Mouse (Mus musculus): ENCODE measurements around the gene Ecsit.
"Not testable (repeated sequence)": the region's sequence is repeated elsewhere in the genome, so short reads cannot be mapped to it uniquely, and the experiment has no call there.

Gene Ecsit

DNA sequence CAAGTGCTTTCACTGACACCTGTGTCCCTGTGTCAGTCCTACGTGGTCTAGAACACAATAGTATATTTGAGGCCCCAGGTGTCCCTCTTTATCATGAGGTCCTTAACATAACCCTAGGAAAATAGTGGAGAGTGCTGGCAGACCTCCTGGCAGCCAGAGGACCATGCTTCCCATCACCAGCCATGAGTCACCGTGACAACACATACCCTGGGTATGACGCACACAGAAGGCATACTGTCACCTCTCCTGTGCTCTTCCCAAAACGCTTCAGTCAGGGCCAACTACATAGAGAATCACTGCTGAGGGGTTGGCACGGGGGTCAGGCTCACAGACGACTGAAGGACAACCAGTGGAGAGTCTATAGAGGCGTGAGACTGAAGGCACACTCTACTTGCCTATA is 4.7 kb upstream of the Ecsit start:
- no peak for DNase-seq (ENCODE audit: low spot score in 2 of 2)

DNA sequence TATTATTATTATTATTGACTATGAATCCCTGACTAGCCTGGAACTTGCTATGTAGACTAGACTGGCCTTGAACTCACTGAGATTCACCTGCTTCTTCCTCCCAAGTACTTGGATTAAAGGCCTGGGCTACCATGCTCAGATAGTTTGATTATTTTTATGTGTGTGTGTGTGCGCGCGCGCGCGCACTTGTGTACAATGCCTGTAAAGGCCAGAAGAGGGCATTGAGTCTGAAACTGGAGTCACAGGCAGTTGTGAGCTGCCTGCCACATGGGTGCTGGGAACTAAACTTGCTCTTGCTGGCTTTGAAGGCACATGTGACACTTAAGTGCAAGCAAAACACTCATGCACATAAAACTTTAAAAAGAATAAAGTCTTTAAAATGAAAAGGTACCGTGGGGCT is 4.0 kb upstream of the Ecsit start:
- DNase-seq (ENCODE audit: low spot score in 2 of 2) = no peak

DNA sequence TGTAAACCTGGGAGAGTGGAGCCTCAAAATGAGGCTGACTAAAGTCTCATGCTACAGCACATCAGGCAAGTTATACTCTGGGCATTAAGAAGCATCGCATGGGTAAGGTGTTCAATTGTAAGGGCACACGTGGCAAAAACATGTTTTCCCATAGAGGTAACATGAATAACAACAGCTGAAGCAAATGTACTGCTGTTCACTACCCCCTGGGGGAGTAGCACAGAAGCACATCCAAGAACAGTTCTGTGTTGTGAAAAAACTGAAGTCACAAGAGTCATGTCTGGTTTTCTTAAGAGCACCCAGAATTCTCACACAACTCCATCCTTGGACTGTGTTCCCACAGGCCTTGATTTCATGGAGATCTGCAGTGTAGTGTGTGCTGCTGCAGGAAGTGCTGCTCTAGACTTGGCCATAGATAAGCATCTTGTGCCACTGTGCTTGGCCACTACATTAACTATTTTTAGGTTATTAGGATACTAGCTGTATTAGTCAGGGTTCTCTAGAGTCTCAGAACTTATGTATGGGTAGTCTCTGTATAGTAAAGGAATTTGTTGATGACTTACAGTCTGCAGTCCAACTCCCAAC is 1.9 kb upstream of the Ecsit start:
- DNase-seq (ENCODE audit: low spot score in 2 of 2) = no peak

DNA sequence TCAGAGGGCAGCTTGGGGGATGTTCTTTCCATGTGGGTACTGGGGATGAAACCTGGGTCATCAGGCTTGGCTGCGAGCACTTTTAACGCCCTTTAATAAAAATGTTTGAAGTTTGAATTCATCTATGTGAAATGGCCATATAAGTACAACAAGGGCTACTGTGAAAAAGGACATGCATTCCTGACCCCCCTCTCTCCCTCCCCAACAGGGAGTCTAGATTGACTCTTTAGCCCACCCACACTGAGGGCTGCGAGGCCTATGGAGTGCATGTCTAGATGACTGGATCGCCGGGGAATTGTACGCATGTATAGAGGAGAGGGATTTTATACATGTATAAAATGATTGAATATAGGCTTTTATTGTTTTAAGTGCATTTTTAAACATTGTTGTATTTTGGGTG is 774 bp upstream of the Ecsit start:
- no peak for DNase-seq (ENCODE audit: low spot score in 2 of 2)

DNA sequence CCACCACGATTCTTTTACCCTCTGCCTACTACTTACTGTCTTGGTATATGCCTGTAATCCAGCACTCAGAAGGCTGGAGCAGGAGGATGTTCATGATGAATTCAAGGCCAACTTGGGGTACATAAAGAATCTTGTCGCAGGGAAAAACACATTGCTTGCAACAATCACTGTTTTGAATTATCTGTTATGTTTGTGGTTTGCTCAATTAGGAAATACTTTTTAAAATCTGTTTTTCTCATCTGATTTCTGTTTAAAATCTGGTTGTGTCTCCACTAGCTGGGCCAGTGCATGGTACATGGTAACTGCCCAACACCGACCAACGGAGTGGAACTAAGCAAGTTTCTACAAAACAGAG is 594 bp downstream of the Ecsit start:
- DNase-seq (ENCODE audit: low spot score in 2 of 2) = no peak

DNA sequence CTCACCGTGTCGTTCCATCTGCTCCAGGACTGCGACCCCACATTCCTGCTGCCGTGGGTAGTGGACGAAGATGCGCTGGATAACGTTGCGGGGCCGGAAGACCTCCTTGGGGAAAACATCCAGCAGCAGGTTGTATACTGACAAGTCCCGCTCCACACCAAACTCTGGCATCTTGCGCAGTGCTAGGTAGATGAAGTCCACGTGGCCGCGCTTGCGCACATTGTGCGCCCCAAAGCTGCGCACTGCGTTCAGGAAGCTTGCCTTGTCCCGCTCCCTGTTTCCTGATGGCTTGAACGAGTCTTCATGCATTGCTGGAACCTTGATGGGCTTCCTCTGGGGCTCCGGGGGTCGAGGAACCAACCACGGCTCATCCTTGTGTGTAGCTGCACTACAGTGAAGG is 9.0 kb downstream of the Ecsit start:
- DNase-seq (ENCODE audit: low spot score in 2 of 2) = no peak

DNA sequence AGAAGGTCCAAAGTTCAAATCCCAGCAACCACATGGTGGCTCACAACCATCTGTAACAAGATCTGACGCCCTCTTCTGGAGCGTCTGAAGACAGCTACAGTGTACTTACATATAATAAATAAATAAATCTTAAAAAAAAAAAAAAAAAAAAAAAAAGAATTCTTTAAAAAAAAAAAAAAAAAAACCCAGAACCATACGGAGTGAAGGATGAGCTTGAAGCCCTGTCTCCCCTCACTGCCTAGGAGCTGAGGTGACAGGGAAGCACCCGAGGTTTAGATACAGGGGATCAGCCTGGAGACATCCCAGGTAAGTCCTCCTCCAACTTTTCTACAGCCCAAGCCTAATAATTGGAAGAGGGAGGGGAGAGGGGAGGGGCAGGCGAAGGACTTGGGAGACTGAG is 9.5 kb downstream of the Ecsit start:
- DNase-seq (ENCODE audit: low spot score in 2 of 2) = not testable (repeated sequence)

DNA sequence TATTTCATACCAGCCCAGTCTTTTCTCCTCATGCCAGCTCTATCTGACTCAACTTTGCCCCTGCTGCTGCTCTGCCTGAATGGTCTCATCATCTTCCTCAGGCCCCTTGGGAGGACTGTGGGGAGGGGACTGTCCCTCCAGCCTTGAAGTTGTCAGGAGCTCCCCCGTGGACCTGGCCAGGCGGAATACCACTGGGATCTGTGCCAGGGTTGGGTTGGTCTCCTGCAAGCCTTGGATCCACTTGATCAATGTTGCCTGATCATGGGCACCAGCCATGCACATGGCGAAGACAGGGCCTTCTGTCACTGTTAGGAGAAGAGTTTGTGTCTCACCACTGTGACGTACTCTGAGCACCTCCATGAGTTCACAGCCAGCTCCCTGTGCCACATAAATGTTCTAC is 13.0 kb downstream of the Ecsit start:
- DNase-seq (ENCODE audit: low spot score in 2 of 2) = no peak

DNA sequence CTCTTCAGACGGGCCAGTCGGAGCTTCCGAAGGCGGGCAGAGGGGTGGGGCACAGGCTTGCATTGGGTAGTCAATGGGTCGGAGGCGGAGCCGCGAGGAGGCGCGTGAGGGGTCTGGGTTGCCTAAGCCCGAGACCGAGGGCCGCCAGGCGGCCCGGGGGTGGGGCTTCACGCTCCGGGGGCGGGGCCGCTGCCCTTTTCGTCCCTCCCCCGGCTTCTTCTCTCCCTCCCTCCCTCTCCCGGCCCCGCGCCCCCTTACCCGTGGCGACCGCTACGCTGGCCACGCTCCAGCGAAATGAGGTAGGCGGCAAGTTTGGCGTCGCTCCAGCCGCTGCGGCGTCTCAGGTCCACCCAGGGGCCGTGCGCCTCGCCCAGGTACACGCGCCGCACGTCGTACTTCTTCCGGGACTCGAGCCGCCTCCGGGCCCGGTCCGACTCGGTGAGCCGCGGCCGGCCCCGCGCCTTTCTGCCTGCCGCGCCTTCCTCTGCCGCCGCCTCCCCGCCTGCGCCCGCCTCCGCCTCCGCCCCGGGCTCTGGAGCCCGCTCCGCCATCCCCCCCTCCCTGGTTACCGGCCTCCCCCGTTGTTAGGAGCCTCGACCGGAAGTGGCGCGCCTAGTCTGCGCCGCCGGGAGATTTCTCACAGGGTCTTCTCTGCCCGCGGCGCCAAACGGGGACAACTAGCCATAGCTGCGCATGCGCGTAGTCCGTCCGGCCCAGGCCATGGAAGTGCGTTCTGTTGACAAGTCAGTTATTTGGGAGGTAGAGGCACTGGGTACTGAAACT is 14.3 kb downstream of the Ecsit start, which contains the start of the genes Gm49318 and Zfp653:
Gene Gm49318, minus strand, starts transcription at position 469 of the 783 bp plus-strand sequence.
Gene Zfp653, minus strand, starts transcription at position 586 of the 783 bp plus-strand sequence.
- peak; percentile 97 to 98 for DNase-seq (ENCODE audit: low spot score in 2 of 2)

DNA sequence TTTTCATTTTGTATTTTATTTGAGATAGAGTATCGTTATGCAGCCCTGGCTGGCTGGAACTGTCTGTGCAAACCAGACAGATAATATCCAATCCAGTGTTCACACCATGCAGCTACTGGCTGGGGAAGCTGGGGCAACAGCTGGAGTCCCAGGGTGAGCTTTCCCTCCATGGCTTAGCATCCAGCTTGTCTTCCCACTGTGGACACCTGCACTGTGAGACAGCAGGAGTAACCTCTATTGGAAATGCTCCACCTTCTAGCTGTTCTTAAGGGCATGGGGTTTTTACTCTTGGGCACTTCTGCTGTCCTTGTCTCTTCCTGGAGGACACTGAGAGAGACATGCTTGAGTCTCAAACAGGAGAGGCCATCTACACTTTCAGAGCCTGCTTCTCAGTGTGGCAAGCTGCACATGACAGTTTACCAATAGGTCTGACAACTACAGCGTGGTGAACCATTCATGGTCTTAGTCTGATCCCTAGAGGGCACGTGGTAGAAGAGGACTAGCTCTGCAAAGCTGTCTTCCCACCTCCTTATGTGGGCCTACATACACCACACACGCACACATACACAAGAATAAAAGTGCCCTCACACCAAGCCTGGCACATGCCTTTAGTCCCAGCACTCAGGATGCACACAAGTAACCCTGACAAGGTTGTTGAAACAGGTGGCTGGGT is 15.2 kb downstream of the Ecsit start:
- DNase-seq (ENCODE audit: low spot score in 2 of 2) = no peak

DNA sequence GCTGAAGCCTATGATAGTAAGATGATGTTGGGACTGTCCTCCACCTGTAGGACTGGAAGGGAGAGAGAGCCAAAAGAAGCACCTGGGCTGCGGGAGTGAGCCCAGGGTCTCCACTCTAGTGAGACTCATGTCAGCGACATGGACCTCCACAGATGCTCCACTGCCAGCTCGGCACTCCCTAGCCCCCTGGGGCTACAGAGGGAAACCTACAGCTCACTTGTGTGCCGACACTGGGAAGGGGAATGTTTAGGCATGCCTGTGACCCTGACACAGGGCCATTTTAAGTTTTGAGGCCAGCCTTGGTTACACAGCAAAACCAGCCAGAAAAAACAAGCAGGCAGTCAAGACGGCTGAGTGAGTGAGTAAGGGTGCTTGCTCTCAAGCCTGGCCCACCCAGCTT is 18.0 kb downstream of the Ecsit start:
- no peak for DNase-seq (ENCODE audit: low spot score in 2 of 2)

DNA sequence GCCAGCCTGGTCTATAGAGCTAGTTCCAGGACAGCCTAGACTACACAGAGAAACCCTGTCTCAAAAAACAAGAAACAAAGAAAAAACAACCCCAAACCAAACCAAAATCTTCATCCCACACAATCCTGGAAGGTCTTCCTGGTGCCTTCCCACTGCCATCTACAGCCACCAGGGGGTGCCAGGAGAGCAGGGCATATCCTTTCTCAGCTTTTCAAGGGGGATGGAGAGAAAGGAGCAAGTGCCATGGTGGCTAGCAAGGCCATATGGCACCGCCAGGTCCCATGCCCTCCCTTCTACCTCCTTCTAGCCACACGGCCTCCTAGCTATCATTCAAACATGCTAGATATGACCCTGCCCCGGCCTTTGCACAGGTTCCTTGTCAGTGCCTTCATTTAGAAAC is 18.8 kb downstream of the Ecsit start:
- DNase-seq (ENCODE audit: low spot score in 2 of 2) = peak; percentile 40 to 55

DNA sequence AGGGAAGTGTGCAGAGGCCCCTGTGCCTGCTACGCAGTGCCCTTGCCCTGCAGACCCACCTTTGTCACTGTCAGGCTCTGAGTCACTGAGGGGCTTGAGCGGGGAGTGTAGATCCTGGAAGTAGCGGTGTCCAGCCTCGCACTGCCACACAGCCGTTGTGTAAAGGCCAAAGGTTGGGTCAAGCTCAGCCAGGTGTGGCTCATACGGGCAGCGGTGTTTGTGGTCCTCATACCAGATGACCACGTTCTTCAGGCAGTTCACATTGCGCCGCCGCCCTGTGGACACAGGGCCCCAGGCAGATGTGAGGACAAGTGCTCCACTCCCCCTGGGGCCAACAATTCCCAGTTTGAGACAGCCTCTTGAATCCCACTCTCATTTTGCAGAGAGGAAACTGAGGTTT is 19.6 kb downstream of the Ecsit start:
- no peak for DNase-seq (ENCODE audit: low spot score in 2 of 2)

DNA sequence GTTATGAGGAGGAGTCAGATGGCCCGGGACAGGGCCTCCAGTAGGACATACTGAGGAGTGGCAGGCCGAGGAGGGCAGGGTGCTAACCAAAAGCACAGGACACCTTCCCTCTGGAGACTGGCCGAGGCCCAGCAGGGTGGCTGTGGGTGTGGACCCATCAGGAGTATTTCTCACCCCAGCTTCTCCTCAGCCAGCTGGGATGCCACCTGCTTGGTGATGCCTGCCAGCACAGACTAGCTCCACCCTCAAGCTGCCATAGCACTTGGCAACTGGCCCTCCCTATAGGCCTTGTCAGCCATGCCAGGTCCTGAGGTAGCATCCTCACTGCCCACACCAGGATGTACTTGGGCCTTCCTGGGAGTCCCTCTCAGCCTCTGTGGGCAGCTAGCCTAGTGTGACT is 20.9 kb downstream of the Ecsit start:
- peak in 1 of 2 experiments; percentile 48 for DNase-seq (ENCODE audit: low spot score in 2 of 2)

DNA sequence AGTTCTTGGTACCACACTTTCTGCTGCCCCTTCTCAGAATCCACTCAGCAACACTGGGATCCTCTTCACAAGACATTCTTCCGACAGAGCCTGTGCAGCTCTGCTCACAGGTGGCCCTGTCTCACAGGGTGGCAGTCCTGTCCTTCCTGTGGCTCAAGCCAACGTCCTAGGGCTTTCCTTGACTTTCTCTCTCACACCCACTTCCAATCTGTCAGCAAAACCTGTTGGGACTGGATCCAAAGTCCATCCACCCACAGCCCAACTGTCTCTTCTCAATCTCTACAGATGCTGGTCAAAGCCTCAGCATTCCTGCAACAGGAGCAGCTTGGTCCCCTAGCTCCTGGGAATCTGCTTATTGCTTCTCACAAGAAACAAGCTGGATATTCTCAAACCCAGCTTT is 23.9 kb downstream of the Ecsit start:
- peak; percentile 73 to 79 for DNase-seq (ENCODE audit: low spot score in 2 of 2)

DNA sequence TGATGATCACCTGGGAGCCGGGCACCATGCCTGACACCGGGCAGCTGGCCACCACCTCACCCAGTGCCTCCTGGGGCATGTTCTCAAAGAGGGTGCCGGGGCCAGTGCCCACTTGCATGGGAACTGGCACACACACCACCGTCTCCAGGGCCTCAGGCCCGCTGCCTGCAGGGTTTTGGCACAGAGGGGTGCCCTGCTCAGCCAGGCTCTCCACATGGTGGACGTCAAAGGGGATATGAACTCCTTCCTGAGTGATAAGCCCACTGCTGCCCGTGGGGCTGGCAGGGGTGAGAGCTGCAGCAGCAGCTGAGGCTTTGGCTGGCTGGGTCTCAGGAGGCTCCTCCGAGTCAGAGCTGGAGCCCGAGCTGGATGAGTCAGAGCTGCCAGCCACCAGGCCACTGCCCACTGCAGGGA is 27.2 kb downstream of the Ecsit start:
- peak; percentile 23 to 32 for DNase-seq (ENCODE audit: low spot score in 2 of 2)

DNA sequence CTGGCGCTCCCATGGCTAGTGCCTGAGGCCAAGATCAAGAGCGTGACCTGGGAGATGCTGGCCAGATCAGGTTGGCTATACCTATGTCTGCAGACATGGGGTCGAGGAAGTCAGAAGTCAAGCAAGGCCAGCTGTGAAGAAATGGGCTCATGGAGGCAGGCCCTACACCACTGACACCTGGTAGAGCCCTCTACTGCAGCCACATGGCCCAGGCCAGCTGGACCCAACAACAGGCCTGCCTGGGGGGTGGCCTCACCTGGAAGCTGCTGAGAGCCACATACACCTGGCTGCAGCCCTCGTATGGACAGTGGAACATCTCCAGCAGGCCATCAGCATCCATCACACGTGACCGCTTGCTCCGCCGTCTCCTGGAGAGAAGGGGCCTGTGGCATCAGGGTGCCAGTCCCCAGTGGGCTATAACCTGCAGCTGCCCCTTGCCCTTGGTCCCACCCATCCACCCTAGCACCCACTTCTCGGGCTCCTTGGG is 28.2 kb downstream of the Ecsit start:
- DNase-seq (ENCODE audit: low spot score in 2 of 2) = no peak

DNA sequence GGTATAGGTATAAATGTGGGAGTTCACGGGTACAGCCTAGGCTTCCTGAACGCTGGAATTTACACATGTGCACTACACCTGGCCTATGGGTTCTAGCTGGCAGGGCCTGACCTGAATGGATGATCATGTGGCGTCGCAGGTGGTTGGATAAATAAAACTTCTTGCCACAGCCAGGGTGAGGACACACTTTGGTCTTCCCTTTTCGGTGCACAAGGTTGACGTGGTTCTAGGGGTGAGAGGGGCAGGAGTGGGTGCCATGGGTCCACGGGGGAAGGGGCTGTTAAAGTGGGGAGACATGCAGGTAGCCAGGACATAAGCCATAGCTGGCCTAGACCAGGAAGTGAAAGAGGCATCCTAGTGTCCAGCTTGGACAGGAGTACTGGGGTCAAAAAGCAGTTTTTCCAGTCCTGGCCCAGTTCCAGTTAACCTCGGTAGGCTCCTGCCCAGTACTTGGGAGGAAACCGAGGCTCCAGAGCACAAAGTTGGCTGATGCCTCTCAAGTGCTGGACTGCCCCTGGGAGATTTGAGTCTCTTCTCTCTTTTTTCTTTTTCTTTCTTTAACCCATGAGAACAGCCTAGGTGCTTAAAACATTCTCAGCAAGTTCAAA is 28.8 kb downstream of the Ecsit start:
- no peak for DNase-seq (ENCODE audit: low spot score in 2 of 2)

DNA sequence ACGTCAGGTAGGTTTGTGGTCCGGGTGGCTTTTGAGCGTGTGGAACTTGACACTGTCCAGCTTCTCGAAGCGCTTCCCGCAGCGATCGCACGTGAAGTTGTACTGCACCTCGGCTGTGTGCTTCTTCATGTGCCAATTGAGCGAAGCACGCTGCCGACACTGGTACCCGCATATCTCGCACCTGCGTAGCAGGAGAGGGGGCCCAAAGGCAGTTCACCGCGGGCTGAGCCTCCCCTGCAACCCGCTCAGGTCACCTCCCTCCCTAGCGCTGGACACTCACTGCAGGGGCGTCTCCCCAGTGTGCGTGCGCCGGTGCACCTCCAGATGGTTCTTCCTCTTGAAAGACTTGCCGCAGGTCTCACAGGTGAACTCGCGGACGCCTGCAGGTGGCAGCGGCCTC is 29.5 kb downstream of the Ecsit start:
- DNase-seq (ENCODE audit: low spot score in 2 of 2) = no peak

DNA sequence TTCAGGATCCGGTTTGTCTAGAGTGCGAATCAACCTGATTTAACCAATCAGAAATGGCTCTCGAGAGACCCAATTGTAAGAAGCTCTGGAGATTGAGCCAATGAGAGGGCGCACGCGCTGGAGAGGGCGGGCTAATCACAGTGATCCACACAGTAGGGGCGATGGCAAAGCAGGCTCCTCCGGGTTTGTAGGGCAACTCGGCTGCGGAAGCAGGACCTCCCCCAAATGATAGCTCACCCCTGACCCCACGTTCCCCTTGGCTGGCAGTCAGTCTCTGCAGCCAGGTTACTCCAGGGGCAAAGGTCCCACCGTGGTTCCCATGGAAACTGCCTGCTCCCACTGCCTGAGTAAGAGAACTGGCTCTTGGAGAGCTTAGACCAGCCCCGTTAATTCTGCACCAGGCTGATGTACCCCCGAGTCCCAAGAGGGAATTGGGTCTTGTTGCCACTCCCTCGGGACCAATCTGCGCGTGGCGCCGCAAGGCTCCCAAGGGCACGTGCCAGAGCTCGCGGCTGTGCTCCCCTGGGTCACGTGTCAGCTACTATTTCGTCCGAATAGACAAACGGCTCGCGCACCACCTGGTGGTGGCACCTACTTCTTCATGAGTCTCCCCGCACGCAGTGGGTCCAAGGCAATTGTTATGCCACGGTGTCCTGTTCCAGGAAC is 30.7 kb downstream of the Ecsit start:
- DNase-seq (ENCODE audit: low spot score in 2 of 2) = peak; percentile 84 to 87

DNA sequence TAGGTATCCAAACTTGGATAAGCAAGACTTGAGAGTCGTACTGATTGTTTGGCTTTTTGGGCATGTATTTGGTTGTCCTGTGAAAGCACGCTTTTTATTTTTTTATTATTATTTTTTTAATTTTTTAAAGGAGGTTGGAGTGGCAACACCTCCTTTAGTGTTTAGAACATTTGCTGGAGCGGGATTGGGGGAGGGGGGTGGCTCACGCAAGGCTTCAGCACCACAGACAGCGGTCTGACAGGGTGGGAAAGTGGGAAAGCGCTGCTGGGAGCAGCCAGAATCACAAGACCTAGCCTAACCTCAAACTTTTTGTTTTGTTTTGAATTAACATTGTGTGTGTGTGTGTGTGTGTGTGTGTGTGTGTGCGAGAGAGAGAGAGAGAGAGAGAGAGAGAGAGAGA is 31.6 kb downstream of the Ecsit start:
- DNase-seq (ENCODE audit: low spot score in 2 of 2) = no peak

DNA sequence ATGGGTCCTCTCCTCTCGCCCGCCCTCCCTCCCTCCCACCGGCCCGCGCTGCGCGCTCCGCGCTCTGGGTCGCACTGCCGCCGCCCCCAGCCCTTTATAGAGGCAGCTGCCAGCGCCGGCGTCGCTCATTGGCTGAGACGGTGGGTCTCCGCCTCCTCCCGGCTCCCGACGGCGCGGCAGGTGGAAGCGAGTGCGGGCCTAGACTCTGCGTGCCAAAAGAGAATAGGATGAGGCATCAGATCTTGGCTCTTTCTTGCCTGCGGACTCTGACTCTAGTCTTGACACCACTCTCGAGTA is 33.3 kb downstream of the Ecsit start, which contains the start of gene Elavl3:
Gene Elavl3, minus strand, starts transcription at position 66 of the 297 bp plus-strand sequence.
- DNase-seq (ENCODE audit: low spot score in 2 of 2) = peak; percentile 82 to 86

All from right cerebral cortex, adult 2 months (tissue).